In genomic region chr5:123998370-123998769, GRCm38 (mm10) we compare ENCODE assay signal across 1 mouse cellular context.
TF ChIP-seq lines count a peak whose summit lies in the region.

No protein-coding gene starts in this region.

TF ChIP-seq in MEL, 35 proteins besides CTCF, POLR2A, EP300 and RAD21:
- 0 out of 2 replicates have a peak, but pooled peaks have one; percentile 9 for TF ChIP-seq GATA1 (IDR thresholded peaks at IDR 0.05; ENCODE audit: low read depth, low read length)
- no peak for TF ChIP-seq ZMIZ1 (IDR thresholded peaks at IDR 0.05; ENCODE audit: low read depth, low read length)
- TF ChIP-seq SIN3A (IDR thresholded peaks at IDR 0.05; ENCODE audit: low read length), result no peak
- no peak for TF ChIP-seq HCFC1 (IDR thresholded peaks at IDR 0.05; ENCODE audit: low read depth, low read length)
- TF ChIP-seq UBTF (IDR thresholded peaks at IDR 0.05; ENCODE audit: borderline replicate concordance, insufficient read depth, low read depth, low read length), result no peak
- TF ChIP-seq MEF2A (IDR thresholded peaks at IDR 0.05; ENCODE audit: extremely low read depth, insufficient replicate concordance, low read depth, low read length, poor library complexity, severe bottlenecking), result no peak
- TF ChIP-seq NELFE (IDR thresholded peaks at IDR 0.05; ENCODE audit: low read depth, low read length), result no peak
- no peak for TF ChIP-seq MYC (IDR thresholded peaks at IDR 0.05; ENCODE audit: low read depth, low read length)
- TF ChIP-seq ZNF384 (IDR thresholded peaks at IDR 0.05; ENCODE audit: low read depth, low read length), result no peak
- TF ChIP-seq TAL1 (IDR thresholded peaks at IDR 0.05; ENCODE audit: low read length), result peak; percentile 72
- no peak for TF ChIP-seq KAT2A (conservative IDR thresholded peaks at IDR 0.05; ENCODE audit: low read depth, low read length)
- TF ChIP-seq ZKSCAN1 (IDR thresholded peaks at IDR 0.05; ENCODE audit: low read depth, low read length), result no peak
